Mouse (Mus musculus) hindbrain, embryonic 15.5 days (tissue): ENCODE measurements around the gene Arl2. TPM values are rescaled to one million over a fixed set of nuclear protein-coding genes. Genes with fewer than 3 reads are reported as not detected.
A peak's percentile ranks its signal among the peaks of the same experiment; 100 is the strongest.

Experiments
- ATAC-seq: fragments of 200-750 bp; cut with Nextera tagmentation; 2 replicates; pipeline ENCODE4 v1.8.0; 2017; ENCODE audit warnings: low read depth, moderate number of reproducible peaks, moderate TSS enrichment; ENCODE audit not compliant: low FRiP score
- H3K27ac ChIP-seq: fragments of 300-500 bp; sonication (generic); replicated peaks from 2 replicates; pipeline ENCODE4 v1.5.1; 2015; ENCODE audit warnings: mild to moderate bottlenecking, inconsistent platforms
- H3K27me3 ChIP-seq: fragments of 300-500 bp; sonication (generic); 2 replicates; pipeline ENCODE4 v1.6.1; 2015; ENCODE audit warnings: control low read depth, inconsistent platforms
- H3K36me3 ChIP-seq: fragments of 300-500 bp; sonication (generic); 2 replicates; pipeline ENCODE4 v1.6.1; 2015; ENCODE audit warnings: control low read depth, inconsistent platforms
- H3K4me1 ChIP-seq: fragments of 300-500 bp; sonication (generic); replicated peaks from 2 replicates; pipeline ENCODE4 v1.6.1; 2015; ENCODE audit warnings: control low read depth, inconsistent platforms
- H3K4me2 ChIP-seq: fragments of 300-500 bp; sonication (generic); 2 replicates; pipeline ENCODE4 v1.6.1; 2015; ENCODE audit warnings: moderate library complexity, mild to moderate bottlenecking, inconsistent platforms
- H3K4me3 ChIP-seq: fragments of 300-500 bp; sonication (generic); 2 replicates; pipeline ENCODE4 v1.5.1; 2015; ENCODE audit warnings: mild to moderate bottlenecking, inconsistent platforms
- H3K9ac ChIP-seq: fragments of 300-500 bp; sonication (generic); 2 replicates; pipeline ENCODE4 v1.6.1; 2015; ENCODE audit warnings: inconsistent platforms
- H3K9me3 ChIP-seq: fragments of 300-500 bp; sonication (generic); 2 replicates; pipeline ENCODE4 v1.6.1; 2016; ENCODE audit warnings: control low read depth, inconsistent platforms
- WGBS: fragments of 180-500 bp; shearing (Covaris S2); methylation state at CpG from one replicate; pipeline ENCODE4 v1.1.7; 2015; 5-methylcytosine and 5-hydroxymethylcytosine counted together
- polyA plus RNA-seq: library from polyadenylated mRNA; unstranded; fragments of >200 nt; fragmentation: Nextera tagmentation; extraction: Ambion mirVana; gene quantifications from 2 replicates; pipeline ENCODE4 v1.2.1, GENCODE M21; 2015

The Arl2 gene
- polyA plus RNA-seq, 1 experiment from 2014 or later = 147 TPM

DNA sequence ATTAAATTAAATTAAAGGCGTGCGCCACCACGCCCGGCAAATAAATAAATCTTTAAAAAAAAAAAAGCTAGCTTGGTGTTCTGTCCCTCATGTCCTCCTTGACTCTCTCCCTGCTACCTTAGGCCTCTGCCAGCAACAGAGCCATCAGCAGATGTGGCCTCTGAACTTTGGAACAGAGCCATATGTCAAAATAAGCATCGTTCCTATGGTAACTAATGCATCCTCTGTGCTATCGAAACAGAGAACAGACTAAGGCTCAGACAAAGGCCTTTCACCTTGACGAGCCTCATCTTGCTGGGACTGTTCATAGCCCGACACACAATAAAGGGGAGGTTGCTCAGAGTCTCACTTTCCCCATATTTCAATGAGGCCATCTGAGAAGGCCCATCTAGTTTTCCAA lies 18.0 kb downstream of the Arl2 start:
- H3K4me1 ChIP-seq = peaks cover 19% of the 10 kb centered on the region
- H3K4me2 ChIP-seq = no peak overlapping the region
- H3K36me3 ChIP-seq = no peaks in the 10 kb centered on the region
- H3K9me3 ChIP-seq = no peaks in the 10 kb centered on the region
- no peak overlapping the region for H3K4me3 ChIP-seq
- no peak for ATAC-seq
- no peak overlapping the region for H3K27ac ChIP-seq
- WGBS = 58% methylated on average over 8 of the region's 8 CpGs
- no peak overlapping the region for H3K9ac ChIP-seq
- no peaks in the 10 kb centered on the region for H3K27me3 ChIP-seq

DNA sequence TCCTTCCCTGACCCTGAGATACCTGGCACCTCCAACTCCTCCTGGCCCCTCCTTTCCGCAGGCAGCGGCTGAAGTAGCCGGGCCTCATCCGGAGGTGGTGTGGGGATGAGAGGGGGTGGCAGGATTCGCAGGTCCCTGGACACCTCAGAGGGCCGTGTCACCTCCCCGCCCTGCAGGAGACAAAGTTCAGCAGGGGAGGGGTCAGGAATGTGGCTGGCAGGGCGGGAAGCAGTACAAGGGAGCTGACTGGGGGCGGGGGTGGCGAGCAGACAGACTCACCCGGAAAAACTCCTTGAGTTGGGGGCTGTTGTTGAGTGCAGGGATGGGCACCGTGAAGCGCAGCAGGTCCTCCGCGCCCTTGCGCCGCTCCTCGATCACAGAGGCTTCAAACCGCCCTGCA lies 19.6 kb downstream of the Arl2 start:
- WGBS = 22% methylated on average over 17 of the region's 19 CpGs
- ATAC-seq = no peak
- no peaks in the 10 kb centered on the region for H3K36me3 ChIP-seq

DNA sequence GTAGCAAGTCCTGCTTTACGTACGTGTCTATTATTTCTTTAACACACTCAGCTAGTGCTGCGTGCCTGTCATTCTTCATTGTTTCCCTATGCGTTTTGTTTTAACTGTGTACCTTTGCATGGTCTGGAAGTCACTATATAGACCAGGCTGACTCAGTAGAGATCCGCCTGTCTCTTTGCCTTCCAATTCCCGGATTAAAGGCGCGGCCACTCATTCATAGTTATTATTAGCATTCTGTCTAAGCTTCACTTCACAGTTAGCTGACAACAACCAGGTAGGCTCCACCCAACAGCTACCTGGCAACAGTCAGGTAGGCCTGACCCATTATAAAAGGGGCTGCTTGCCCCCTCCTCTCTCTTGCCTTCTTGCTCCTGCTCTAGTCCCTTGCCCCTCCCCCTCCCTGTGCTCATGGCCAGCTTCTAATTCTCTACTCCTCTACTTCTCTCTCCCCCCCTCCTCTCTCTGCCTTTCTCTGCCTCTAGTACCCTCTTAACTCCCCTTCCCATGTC lies 22.6 kb downstream of the Arl2 start:
- H3K27ac ChIP-seq = peak overlapping the region; percentile 92
- H3K4me2 ChIP-seq = peak overlapping the region; percentile 83
- peaks cover 22% of the 10 kb centered on the region for H3K36me3 ChIP-seq
- peak; percentile 60 for ATAC-seq
- H3K27me3 ChIP-seq = no peaks in the 10 kb centered on the region
- peak overlapping the region; percentile 74 for H3K9ac ChIP-seq
- peaks cover 28% of the 10 kb centered on the region for H3K4me1 ChIP-seq
- H3K4me3 ChIP-seq = peak overlapping the region; percentile 87
- 1% methylated on average over 8 of the region's 8 CpGs for WGBS
- H3K9me3 ChIP-seq = no peaks in the 10 kb centered on the region

More for the DNA sequence above, 19.6 kb downstream of the Arl2 start:
- peaks cover 25% of the 10 kb centered on the region for H3K4me1 ChIP-seq
- H3K4me2 ChIP-seq = no peak overlapping the region
- no peaks in the 10 kb centered on the region for H3K27me3 ChIP-seq
- H3K4me3 ChIP-seq = no peak overlapping the region
- H3K9ac ChIP-seq = no peak overlapping the region
- H3K9me3 ChIP-seq = no peaks in the 10 kb centered on the region
- no peak overlapping the region for H3K27ac ChIP-seq

GRCm38 (mm10) chr19:6117986-6118676 lies 23.2 kb downstream of the Arl2 start, which contains the start of gene Sac3d1:
Sac3d1 (minus strand) TSS chr19:6118650.
- Histone ChIP-seq H3K27me3 (no peaks in the 10 kb centered on the region), H3K4me2 (peak within 1 kb of the TSS; percentile 83), H3K9ac (peak within 1 kb of the TSS; percentile 74), H3K27ac (peak within 1 kb of the TSS; percentile 92), H3K9me3 (no peaks in the 10 kb centered on the region), H3K4me1 (peaks cover 26% of the 10 kb centered on the region), H3K4me3 (peak within 1 kb of the TSS; percentile 87), H3K36me3 (peaks cover 25% of the 10 kb centered on the region)
- peak; percentile 93 for ATAC-seq
- under 1% methylated on average over 77 of the region's 77 CpGs for WGBS

DNA sequence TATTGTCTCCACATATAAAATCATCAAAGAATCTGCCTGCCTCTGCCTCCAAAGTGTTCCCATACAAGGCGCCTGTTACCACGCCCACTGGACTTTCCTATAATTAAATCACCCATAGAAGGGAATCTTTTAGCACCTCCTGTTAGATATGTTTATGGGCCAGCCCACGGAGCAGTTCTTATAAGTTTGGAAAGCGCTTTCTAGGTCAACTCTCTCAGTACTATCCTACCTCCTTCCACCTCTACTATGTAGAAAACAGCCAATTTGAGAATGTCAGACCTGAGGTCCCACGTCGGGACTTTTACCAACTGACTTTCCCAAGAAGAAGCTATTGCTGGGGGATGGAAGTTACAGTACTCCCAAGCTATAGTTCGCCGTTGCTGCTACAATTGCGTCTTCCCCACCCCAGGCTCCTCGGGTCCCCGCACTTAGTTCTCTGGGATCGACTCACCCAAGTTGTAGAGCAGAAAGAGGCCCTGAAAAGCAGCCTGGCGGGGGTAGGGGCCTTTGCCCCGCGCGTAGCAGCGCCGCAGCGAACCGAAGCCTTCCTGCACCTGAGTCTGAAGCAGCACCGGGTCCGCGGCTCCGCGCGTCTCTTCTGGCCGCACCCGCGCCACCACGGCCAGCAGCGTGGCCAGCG lies 23.9 kb downstream of the Arl2 start:
- H3K9me3 ChIP-seq = no peaks in the 10 kb centered on the region

DNA sequence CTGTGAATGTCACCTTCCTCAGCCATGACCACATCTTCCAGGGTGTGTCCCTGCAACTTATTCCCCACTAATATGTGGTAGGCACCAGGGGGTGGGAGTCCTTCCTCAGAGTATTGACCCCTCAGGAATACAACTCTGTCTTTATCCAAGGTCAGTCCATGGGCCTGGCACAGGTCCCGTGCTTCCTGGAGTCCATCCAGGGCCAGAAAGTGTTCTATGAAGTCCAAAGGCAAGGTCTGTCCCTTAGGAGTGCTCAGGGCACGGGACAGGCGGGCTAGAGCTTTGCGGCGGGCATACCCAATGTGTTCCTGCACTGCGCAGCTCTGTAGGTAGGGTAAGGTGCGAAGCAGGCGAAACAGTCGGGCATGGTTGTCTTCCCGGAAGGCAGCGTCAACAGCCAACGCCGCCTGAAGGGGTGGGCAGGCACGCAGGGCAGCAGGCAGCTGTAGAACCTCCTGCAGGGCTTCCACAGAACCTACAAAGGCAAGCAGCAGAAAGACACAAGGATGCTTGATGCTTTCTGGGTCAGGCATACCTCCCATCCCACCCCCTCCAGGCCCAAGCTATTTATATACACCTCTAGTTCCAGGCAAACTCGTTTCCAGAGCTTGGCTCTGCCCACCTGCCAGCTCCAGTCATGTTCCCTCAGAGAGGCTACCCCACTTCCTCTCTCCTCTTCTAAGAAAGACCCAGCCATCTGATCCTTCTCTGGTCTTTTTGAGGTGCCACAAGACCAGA lies 25.1 kb downstream of the Arl2 start:
- Histone ChIP-seq H3K27me3 (no peaks in the 10 kb centered on the region), H3K9ac (0 out of 2 replicates have a peak overlapping the region, but pooled peaks have one; percentile 74), H3K27ac (no peak overlapping the region), H3K4me1 (peaks cover 26% of the 10 kb centered on the region), H3K36me3 (peaks cover 25% of the 10 kb centered on the region), H3K4me2 (peak overlapping the region; percentile 83), H3K9me3 (no peaks in the 10 kb centered on the region), H3K4me3 (peak overlapping the region; percentile 87; the same call in 1 of the 2 replicates)
- 92% methylated on average over 15 of the region's 15 CpGs for WGBS
- no peak for ATAC-seq

More for the DNA sequence above, 23.9 kb downstream of the Arl2 start:
- Histone ChIP-seq H3K9ac (peak overlapping the region; percentile 74), H3K27ac (peak overlapping the region; percentile 92), H3K27me3 (no peaks in the 10 kb centered on the region), H3K4me2 (peak overlapping the region; percentile 83), H3K4me3 (peak overlapping the region; percentile 87), H3K4me1 (peaks cover 26% of the 10 kb centered on the region), H3K36me3 (peaks cover 25% of the 10 kb centered on the region)
- 7% methylated on average over 32 of the region's 32 CpGs for WGBS
- no peak; the same call in 1 of the 2 replicates for ATAC-seq

- WGBS = 55% methylated on average over 6 of the region's 6 CpGs
- H3K27ac ChIP-seq = no peak overlapping the region
- no peaks in the 10 kb centered on the region for H3K9me3 ChIP-seq
- H3K36me3 ChIP-seq = peaks cover 25% of the 10 kb centered on the region
- no peaks in the 10 kb centered on the region for H3K27me3 ChIP-seq
- H3K4me2 ChIP-seq = no peak overlapping the region
- no peak overlapping the region for H3K4me3 ChIP-seq
- H3K4me1 ChIP-seq = peaks cover 14% of the 10 kb centered on the region
- no peak overlapping the region for H3K9ac ChIP-seq
- no peak for ATAC-seq
These were observed 28.2 kb downstream of the Arl2 start for GRCm38 (mm10) chr19:6113116-6113515.

DNA sequence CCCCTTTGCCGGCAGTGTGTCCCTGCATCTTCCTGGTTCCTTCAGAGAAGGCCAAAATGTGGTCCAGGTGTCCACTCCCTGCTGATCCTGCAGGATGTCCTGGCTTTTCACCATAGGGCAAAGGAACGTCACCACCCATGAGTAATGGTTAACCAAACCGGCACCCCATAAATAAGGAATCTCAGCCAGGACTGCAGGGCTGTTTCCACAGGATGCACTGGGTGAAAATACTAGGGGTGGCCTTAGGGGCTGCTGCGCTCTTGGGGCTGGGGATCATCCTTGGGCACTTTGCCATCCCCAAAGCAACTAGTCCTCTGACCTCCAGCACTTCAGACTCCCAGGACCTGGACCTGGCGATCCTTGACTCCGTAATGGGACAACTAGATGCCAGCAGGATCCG lies 35.8 kb downstream of the Arl2 start, which contains the start of gene Naaladl1:
Naaladl1 (plus strand) TSS at position 197 of the 400 bp plus-strand sequence.
- no peaks in the 10 kb centered on the region for H3K4me1 ChIP-seq
- no peak within 1 kb of the TSS for H3K9ac ChIP-seq
- no peaks in the 10 kb centered on the region for H3K27me3 ChIP-seq
- no peak within 1 kb of the TSS for H3K4me2 ChIP-seq
- H3K27ac ChIP-seq = no peak within 1 kb of the TSS
- no peak for ATAC-seq
- H3K9me3 ChIP-seq = no peaks in the 10 kb centered on the region
- no peak within 1 kb of the TSS for H3K4me3 ChIP-seq
- 89% methylated on average over 7 of the region's 7 CpGs for WGBS
- H3K36me3 ChIP-seq = no peaks in the 10 kb centered on the region

DNA sequence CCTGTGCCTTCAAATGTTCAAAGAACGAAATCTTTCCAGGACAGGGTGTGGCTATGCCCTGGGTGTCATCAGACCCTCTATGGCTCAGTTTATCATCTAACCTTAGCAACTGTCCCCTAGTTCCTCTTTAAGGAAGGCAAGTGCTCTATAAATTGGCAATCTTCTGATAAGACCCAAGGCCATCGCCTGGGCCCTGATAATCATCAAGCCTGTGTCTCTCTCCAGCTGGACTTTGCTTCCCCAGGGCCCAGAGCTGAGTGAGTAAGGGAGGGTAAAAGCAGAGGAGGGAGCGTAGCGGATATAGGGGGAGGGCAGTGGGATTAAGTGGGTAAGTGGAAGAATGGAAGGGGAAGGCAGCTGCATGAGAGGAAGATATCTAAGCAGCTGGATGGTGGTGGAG lies 36.9 kb downstream of the Arl2 start:
- Histone ChIP-seq H3K4me3 (no peak overlapping the region), H3K27ac (no peak overlapping the region), H3K4me1 (no peaks in the 10 kb centered on the region), H3K9me3 (no peaks in the 10 kb centered on the region), H3K9ac (no peak overlapping the region), H3K27me3 (no peaks in the 10 kb centered on the region), H3K36me3 (no peaks in the 10 kb centered on the region), H3K4me2 (no peak overlapping the region)
- 86% methylated on average over 4 of the region's 4 CpGs for WGBS
- ATAC-seq = no peak

DNA sequence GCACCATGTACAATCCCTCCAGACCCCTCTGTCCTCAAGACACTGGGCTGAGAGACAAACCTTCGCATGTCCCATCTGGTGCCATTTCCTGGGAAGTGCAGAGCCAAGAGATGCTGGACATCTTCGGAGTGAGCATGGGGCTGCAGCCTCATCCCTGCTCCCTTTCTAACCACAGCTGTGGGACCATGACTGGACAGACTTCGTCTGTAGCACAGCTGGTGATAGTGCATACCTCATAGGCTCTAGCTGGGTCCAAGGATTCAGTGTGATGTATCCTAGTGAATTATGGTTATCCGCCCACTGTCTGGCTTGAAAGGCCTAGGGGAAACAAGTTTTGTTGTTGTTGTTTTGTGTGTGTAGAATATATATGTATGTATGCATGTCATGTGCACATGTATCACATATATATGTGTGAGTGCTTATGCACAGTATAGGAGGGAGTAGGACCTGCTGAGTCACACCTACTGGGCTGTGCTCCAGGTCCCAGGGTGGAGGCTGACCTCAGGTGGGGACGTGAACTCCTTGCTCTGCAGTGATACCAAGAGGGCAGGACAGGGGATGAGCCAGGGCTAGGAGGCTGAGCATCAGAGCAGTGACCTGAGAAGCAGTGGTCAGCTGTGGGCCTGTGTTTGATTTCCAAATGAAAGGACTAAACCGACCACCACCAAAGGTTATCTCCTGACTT lies 39.0 kb downstream of the Arl2 start:
- WGBS = 75% methylated on average over 6 of the region's 6 CpGs
- no peak overlapping the region for H3K4me3 ChIP-seq
- ATAC-seq = no peak
- no peaks in the 10 kb centered on the region for H3K27me3 ChIP-seq
- H3K9me3 ChIP-seq = no peaks in the 10 kb centered on the region
- H3K27ac ChIP-seq = no peak overlapping the region
- no peak overlapping the region for H3K9ac ChIP-seq
- H3K36me3 ChIP-seq = no peaks in the 10 kb centered on the region
- no peaks in the 10 kb centered on the region for H3K4me1 ChIP-seq
- H3K4me2 ChIP-seq = no peak overlapping the region

GRCm38 (mm10) chr19:6101186-6101585 lies 40.2 kb downstream of the Arl2 start:
- H3K4me1 ChIP-seq = no peaks in the 10 kb centered on the region
- ATAC-seq = no peak

More at GRCm38 (mm10) chr19:6101186-6101585, 40.2 kb downstream of the Arl2 start:
- H3K27me3 ChIP-seq = no peaks in the 10 kb centered on the region
- H3K36me3 ChIP-seq = no peaks in the 10 kb centered on the region
- no peak overlapping the region for H3K4me3 ChIP-seq
- H3K9ac ChIP-seq = no peak overlapping the region
- H3K27ac ChIP-seq = no peak overlapping the region
- WGBS = 61% methylated on average over 6 of the region's 6 CpGs
- H3K9me3 ChIP-seq = no peaks in the 10 kb centered on the region
- no peak overlapping the region for H3K4me2 ChIP-seq
